Mouse (Mus musculus) megakaryocyte-erythroid progenitor cell, adult 5-6 weeks (primary cell): ENCODE measurements around the gene Rab31. TPM values are rescaled to one million over a fixed set of nuclear protein-coding genes. Genes with fewer than 3 reads are reported as not detected.

Experiments used
- ATAC-seq: replicated peaks from 2 replicates; pipeline ENCODE4 v1.8.0; 2016; ENCODE audit warnings: mild to moderate bottlenecking, inconsistent platforms; ENCODE audit not compliant: severe bottlenecking, poor library complexity, low FRiP score, low TSS enrichment
- total RNA-seq, 2 experiments: library from RNA; stranded (forward) in 1 of 2; stranded (reverse) in 1 of 2; fragments of 200-1000, 215-1000 nt in 1 of 2; fragments of >200 nt in 1 of 2; fragmentation: Nextera tagmentation in 1 of 2; gene quantifications; 2 replicates each; pipeline ENCODE4 v1.2.3; 2014 to 2017

Rab31 gene
- total RNA-seq, 2 experiments from 2014 or later, result 1.3 to 3.4 TPM

DNA sequence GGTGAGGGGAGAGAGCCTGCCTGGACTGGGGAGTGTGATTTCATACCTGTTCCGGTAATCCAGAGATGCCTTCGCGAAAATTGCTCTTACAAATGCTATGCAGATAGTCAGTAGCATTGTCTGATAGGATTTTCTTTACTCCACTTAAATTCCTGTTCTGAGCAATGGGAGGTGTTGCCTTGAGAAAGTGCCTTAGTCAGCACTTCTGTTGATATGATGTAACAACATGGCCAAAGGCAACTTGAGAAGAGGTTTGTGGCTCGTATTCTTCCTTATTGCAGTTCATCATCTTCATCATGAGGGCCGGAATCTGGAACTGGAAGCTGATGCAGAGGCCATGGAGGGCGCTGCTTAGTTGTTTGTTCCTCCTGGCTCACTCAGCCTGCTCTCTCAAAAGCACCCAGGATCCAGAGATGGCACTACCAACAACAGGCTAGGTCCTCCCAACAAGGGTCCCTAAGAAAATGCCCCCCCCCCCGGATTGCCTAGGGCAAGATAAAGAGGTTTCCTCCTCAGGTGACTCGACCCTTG is 12.1 kb upstream of the Rab31 start:
- ATAC-seq, result peak; percentile 18; the same call in 1 of the 2 replicates

GRCm38 (mm10) chr17:65783182-65784161 is 10.9 kb upstream of the Rab31 start:
- peak; percentile 23; the same call in 1 of the 2 replicates for ATAC-seq

GRCm38 (mm10) chr17:65782551-65783141 is 10.1 kb upstream of the Rab31 start, which contains the start of gene Ppp4r1:
TSS of gene Ppp4r1 (plus strand) at chr17:65782573.
- peak; percentile 57 for ATAC-seq

- ATAC-seq, result no peak
These were observed 8.4 kb upstream of the Rab31 start for GRCm38 (mm10) chr17:65780970-65781369.

DNA sequence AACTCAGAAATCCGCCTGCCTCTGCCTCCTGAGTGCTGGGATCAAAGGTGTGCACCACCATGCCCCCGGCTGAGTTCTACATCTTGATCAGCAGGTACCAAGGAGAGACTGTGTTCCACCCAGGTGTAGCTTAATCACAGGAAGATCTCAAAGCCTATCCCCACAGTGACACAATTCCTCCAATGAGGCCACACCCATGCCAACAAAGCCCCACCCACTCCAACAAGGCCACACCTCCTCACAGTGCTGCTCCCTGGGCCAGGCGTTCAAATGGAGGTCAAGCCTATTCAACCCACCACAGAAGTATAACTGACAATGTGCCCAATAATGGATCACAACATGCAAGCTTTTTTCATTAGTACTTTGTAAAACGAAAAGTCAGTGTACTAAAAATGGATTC is 4.9 kb upstream of the Rab31 start:
- ATAC-seq, result 0 out of 2 replicates have a peak, but pooled peaks have one; percentile 17

GRCm38 (mm10) chr17:65776228-65776627 is 3.7 kb upstream of the Rab31 start:
- no peak for ATAC-seq

GRCm38 (mm10) chr17:65774439-65774838 is 1.9 kb upstream of the Rab31 start:
- ATAC-seq, result no peak

DNA sequence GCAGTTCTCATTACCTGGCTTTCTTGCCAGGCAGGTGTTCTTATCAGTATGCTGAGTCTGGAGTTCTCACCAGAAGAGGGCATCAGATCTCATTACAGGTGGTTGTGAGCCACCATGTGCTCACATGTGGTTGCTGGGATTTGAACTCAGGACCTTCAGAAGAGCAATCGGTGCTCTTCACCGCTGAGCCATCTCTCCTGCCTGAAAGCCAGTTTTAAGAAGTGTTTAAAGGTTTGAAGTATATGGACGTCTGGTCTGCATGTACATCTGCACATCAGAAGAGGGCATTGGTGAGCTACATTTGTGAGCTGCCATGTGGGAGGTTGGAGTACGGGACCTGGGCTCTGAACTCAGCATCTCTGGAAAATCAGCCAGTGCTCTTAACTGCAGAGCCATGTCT is 1.1 kb upstream of the Rab31 start:
- no peak for ATAC-seq

DNA sequence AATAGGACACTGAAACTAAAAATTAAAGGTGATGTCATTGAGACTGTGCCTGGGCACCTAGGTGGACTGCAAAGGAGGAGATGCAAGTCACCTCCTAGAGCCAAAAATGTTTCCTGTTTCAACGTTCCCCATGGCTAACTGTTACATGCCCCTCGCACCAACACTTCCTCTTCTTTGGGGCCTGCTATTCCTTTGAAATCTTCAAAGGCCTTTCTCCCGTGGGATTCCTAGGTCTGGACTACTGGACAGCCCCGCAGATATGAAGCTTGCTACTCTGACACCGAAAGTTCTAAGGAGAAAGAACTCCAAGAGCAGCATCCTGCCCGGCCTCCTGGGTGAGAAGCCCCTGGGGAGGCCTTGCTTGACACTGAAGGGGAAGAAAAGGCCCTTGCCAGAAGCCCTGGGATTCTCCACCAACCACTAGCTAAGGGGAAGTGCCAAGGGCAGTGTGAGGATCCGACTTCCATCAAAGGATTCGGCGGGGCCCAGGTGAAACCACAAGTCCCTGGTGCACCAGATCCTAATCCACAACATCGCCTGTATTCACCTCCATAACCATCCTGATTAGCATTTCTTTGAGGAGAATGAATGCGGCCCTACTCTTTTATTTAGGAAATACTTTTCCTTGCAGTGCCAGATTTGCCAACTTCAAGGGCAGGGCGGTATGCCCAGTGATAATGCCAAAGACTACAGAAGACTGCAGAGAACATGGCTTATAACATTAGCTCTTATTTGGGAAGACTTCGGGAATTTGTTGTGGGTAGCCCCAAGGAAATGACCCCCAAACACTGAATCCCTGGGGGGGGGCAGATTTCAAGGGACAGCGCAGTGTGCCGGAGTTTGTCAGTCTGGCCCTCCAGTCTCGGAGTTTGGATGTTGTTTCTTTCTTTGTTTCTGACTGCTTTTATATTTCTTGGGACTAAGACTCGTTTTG is 1.3 kb downstream of the Rab31 start:
- ATAC-seq, result no peak

- no peak for ATAC-seq
These were observed 4.1 kb downstream of the Rab31 start for GRCm38 (mm10) chr17:65768486-65768885.

GRCm38 (mm10) chr17:65763221-65763620 is 9.3 kb downstream of the Rab31 start:
- ATAC-seq, result no peak

- no peak for ATAC-seq
These were observed 15.4 kb downstream of the Rab31 start for GRCm38 (mm10) chr17:65757150-65757549.

DNA sequence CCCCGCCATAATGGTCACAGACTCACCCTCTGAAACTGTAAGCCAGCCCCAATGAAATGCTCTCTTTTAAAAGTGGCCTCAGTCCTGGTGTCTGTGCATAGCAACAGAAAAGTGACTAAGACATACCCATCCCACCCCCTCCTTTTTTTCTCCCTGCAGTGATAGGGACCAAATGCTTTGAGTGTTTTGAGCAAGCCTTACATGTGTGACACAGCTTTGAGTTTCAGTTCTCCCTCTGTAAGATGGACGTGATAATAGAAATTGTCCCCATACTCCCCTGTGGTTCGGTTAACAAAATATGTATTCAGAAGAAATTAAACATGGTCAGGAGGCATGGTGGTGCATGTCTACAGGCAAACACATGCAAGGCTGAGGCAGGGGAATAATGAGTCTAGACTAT is 16.7 kb downstream of the Rab31 start:
- no peak for ATAC-seq

DNA sequence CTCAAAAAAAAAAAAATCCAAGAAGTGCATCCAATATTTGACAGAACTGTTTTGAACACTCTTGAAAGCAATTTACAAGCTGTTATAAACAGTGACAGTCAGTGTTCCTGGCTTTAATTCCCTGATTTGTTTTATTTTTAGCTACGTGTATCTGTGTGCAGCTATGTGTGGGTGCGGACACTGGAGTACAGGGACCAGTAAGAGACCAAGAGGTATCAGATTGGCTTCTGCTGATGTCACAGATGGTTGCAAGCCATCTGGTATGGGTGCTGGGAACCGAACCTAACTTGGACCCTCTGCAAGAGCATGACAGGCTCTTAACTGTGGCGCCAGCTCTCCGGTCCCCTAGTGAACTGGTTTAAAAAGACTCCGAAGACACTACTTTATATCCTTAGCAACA is 19.4 kb downstream of the Rab31 start:
- ATAC-seq, result no peak

GRCm38 (mm10) chr17:65750301-65750700 is 22.3 kb downstream of the Rab31 start:
- ATAC-seq, result no peak

GRCm38 (mm10) chr17:65749803-65750202 is 22.7 kb downstream of the Rab31 start:
- no peak for ATAC-seq

- 0 out of 2 replicates have a peak, but pooled peaks have one; percentile 66 for ATAC-seq
These were observed 23.6 kb downstream of the Rab31 start for GRCm38 (mm10) chr17:65748997-65749396.

DNA sequence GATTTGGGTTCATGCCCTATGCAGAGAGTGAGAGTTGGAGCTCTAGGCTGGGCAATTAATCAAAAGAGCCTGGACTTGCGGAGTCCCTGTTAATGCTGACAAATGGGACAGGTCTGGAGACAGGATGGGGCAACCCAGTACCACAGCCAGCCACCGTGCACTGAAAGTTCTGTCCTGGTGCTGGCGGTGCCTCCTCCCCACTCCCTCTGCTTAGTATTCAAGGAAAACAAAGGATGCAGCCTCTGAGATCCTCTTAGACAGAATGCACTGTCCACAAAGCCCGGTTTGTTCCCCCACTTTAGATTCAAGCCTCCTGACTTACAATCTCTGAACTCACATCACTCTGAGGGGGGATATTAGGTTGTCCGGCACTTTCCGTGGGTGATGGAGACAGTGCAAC is 26.2 kb downstream of the Rab31 start:
- ATAC-seq, result no peak

GRCm38 (mm10) chr17:65743664-65744330 is 28.8 kb downstream of the Rab31 start:
- ATAC-seq, result no peak
